Mouse (Mus musculus) urinary bladder, postnatal 10 days (tissue): Measurements from ENCODE around the gene Xxylt1.

ENCODE experiments used
- DNase-seq: peaks from one replicate; pipeline ENCODE4 v3.0.0; 2022; ENCODE audit warnings: low spot score

Gene Xxylt1

DNA sequence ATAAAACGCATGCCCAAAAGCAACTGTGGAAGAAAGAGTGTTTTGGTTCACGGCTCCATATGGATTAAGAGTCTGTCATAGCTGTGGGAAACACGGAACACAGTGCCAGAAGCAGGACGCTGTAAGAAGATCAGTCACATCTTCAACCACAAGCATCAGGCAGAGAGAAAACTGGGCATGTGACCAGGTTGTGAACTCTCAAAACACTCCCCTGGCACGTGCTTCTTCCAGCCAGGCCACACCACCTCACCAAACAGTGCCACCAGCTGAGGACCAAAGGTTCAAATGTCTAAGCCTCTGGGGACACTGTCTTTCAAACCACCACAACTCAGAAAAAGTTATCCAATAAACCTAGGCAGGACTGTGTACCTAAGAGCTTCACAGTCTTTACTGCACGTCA lies 93.0 kb downstream of the Xxylt1 start:
- no peak for DNase-seq

DNA sequence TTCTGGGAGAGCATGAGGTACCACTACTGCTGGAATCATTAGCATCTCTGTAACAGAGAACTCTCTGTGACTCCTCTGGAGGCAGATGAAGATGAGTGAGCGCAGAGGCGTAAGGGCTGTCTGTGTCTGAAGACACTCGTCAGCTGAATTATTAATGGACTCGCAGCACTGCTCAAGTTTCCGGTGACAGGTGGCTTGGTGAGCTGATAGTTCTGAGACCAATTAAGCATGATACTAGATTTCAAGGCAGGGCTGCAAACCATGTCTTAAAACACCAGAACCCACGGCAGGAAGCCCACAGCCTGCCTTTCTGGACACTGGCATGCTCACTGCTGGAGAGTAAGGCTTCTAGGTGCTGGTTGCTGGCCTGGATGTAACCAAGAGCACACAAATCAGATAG lies 93.5 kb downstream of the Xxylt1 start:
- DNase-seq: no peak

DNA sequence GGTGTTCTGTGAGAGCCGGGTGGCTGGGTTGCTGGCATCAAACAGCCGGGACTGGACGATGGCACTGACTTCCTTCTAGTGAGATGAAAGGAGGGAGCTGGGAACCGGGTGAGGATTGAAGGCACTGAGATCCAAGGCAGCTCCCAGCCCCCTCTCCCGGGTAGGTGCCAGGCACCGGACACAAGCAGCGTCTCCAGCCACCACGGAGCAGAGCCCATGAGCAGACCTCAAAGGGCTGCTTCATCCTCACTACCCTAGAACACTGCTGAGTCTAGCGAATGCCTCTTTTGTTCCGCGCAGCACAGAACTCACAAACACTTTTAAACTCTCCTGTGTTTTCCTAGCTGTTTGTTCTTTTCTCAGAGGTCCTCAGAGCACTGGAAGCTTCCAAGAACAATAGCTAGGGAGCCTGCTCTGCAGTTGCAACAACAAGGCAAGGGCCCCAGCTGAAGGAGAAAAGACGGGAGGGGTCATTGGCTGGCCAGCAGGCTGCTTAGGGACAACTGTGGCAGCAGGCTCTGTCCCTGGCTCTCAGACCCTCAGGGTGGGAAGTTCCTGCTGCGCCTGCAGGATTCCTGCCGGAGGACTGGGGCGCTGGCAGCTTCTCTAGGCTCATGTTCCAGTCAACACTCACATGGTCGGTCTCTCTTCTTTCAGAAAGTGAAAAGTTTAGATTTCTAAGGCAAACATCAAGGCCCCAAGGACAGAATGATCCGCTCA lies 96.2 kb downstream of the Xxylt1 start:
- DNase-seq: no peak

DNA sequence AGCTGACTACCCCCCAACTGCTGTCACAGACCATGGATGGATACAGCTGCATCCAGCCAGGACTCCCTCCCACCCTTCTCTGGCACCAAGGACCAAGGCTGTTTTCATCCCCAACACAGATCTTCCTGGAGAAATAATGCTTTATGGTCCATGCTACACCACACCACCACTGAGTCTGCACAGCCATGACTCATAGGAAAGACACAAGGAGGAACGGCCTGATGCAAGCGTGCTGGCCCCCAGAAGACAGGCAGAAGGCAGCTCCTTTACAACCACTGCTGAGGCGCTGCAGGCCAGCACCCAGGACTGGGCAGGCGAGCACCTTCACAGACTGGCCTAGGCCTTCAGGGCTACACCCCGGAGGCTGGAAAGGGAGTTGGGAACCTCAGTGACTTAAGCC lies 97.1 kb downstream of the Xxylt1 start:
- DNase-seq: no peak

DNA sequence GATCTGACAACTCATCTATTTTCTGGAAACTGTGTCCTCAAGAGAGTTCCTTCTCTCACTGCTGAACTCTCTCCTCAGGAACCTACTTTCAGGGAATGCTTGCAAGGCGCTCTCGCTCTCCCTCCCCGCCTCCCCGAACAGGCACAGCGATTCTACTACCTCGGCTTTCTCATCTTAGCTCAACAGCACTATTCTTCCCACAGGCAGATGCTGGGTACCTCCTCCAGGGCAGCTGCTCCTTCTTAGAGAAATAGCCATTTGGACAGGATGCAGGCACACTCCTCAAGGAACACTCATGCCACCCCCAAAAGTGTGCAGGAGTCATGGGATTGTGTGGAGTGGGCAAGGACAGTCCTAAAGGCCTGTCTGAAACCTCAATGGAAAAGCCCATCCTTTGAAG lies 97.5 kb downstream of the Xxylt1 start:
- no peak for DNase-seq

DNA sequence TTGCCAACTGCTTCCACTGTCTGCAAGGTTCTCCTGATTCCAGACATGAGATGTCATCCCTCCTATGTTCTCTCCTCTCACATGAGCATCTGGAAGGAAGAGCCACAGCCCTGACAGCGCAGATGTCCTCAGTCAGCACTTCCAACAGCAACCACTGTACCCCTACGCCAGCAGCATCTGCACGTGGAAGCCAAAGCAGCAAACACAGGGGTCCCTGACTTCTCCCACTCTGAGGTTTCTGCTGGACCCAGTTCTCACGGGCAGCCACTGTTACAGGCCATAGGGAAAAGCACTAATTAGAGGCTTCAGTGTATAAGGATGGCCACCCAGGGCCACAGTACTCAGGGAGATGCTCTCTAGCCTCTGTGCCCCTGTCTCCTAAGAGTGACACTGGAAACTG lies 98.0 kb downstream of the Xxylt1 start:
- no peak for DNase-seq

DNA sequence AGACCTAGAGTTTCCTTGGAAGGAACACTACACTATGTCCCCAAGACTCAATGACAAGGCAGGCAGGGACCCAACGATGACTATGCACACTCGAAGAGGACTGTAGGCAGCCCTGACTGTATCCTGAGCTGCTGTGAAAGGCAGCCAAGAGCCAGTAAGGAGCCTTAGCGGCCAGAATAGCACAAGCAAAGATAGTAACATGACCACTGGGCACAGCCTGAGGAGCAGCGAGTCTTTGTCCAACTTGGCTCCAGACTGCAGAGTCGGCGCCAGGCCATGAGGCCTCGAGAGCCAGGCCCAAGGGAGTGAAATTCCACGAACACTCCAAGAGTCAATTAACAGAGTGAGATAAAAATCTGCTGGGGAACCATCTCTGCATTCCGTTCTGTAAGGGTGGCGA lies 99.9 kb downstream of the Xxylt1 start:
- DNase-seq: no peak

DNA sequence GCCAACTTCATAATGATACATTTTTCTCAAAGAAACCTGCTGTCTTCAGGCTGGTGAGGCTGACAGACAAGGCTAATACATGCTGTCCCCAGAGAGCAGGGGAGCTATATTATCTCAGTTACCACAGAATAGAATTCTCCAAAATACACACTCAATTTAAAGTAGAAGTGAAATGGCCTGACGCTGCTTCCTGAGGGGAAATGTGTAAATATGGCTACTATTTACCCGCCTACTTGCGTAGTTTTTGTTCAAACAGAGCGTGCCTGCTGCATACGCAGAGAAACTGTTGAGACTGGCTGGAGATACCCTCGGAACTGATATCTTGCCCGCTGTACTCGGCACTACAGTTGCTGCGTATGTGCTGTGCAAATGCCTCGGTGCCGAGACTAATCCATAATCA lies 101.3 kb downstream of the Xxylt1 start:
- DNase-seq: no peak

DNA sequence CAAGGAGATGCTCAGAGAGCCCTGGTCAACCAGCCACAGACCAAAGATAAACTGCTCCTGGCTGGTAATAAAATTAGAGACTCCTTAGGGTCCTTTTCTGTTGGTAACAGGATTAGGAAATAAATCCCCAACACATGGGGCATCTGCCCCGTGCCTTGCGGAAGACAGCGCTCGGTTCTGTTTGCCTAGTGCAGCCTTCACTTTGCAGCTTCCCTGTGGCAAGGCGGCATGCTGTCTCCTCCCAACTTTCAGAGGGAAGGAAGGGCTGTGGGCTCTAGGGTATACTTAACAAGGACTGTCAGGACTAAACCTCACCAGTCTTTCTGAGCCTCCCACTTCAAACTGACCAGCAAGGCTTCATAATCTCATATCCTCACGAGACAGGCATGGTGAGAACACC lies 103.5 kb downstream of the Xxylt1 start:
- no peak for DNase-seq

DNA sequence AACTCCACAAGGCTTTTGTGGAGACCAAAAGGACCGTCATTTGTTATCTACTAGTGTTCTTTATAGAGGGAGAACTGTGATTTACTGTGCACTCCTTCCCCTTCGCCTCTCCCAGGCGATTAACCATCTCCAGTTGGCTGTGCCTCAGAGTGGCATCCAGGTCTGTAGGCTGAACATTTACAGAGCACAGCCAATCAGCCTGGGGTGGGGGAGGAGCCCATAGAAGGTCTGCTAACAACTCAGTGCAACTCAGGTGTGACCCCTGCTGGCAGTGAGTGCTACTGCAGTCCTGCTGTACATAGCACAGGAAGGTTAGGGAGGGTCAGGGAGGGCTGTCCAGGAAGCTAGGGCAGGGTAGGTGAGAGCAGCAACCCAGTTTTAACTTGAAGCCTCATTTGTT lies 104.0 kb downstream of the Xxylt1 start:
- DNase-seq: peak; percentile 80

DNA sequence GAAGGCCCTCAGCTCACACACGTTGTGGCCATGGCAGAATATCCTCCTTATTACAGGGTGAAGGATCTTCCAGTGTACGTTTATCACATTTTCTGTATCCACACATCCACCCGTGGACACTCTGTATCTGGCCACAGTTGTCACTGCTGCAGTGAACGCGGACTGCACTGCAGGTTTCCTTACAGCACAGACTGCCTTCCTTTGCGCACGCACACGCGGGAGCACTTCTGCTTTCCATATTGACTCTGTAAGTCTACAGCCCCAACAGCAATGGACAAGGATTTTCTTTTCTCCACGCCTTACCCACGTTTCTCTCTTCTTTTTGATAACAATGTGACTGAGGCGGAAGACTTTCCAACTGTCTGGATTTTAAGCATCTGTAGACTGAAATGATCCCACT lies 106.7 kb downstream of the Xxylt1 start:
- no peak for DNase-seq

DNA sequence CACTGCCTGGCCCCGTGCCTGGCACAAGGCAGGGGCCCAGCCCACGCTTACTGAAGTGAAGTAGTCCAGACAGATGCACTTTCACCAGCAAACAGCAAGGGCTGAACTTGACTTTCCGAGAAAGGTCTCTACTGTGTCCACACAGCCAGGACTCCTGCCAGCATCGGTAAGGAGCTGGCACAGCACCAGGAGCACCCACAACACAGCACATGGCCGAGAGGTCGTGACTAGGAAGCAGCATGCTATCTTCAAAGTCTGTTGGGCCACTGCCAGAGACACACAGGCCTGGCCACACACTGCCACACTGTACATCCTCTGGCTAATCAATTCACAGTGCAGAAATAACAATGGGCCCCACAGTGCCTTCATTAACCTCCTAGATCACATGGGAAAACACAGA lies 107.8 kb downstream of the Xxylt1 start:
- no peak for DNase-seq

DNA sequence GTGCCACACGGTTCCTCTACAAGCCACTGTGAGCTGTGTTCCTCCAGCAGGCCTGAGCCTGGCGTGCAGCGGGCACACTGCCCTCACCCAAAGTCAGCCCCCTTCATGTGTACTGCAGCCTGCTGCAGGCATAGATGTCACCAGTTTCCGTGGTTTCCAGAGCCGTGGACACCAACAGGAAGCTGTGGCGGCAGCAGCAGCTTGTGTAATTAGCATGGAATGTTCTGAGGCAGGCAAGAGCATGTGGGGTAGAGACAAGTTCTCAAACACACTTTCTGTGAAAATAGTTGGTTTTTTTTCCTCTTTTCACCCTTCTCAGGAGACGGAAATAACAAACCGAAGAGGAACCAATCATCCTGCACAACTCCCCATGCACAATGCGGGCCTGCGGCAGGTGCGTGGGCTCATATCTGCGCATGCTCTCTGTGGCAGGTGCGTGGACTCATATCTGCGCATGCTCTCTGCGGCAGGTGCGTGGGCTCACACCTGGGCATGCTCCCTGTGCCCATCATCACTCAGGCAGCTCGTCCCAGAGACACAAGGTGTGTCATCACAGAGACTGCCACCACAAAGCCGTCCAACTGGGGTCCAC lies 109.2 kb downstream of the Xxylt1 start:
- DNase-seq: no peak

DNA sequence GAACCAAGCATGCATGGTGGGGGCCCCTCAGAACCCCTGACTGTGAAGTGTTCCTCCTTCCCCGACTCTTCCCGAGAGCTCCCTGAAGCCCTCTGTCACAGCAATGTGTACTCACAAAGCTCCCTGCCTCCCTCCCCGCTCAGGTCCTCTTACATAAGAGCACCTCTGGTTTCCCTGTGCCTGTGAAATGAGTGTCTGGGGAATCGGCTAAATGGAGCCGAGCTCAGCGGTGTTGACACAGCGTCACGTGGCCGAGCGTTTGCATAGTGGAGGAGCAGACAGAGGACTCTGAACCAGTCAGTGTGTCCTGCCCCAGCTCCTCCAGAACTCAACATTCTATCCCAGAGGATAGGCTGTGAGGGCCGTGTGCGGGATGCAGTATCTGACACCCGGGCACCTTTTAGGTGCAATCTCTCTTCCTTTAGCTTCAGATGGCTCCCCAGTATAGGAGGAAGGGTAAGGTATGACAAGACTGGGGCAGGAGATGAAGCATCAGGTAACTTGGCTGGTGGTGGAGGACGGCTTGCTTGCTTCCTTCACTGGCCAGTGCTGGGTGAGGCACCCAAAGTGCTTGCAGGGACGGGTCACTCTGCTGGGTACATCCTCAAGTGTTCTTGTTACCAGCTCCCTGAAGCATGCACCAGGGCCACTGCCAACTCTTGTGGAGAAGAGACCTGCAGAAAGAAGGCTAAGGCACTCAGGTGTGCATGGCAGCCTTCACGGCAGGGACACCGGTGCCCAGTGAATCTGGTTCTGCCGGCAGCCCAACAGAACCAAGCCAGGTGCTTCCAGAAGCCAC lies 111.8 kb downstream of the Xxylt1 start:
- no peak for DNase-seq

DNA sequence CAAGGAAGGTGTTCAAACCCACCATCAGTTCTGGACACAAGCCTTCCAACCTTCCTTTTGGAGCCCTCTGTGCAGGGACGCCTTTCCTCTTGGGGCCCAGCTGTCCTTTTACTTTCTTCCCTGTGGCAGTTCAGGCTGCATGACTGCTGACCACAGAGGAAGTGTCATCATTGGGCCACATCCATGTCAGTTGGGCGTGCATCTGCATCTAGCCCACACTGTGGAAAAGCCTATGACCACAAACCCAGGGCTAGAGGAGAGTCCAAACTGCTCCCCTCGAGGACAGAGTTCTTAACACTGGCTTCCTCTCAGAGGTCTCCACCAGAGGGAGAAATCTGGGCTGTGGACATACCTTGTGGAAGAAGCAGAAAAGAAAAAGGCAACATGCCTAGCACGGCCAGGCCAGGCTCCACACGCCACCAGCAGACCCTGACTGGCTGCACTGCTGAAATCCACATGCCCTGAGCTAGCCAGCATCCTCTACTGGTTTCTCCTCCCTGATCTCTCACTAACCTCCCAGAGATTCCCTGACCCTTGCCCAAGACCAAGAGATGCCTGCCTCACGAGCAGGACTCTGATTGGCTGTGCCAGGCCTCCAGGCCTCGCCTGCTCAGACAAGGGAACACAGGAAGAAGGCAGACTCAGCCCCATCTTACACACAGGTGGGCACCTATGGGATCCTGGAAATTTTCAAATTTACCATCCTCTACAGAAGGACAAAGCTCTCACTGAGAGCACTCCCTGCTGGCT lies 112.7 kb downstream of the Xxylt1 start:
- no peak for DNase-seq

DNA sequence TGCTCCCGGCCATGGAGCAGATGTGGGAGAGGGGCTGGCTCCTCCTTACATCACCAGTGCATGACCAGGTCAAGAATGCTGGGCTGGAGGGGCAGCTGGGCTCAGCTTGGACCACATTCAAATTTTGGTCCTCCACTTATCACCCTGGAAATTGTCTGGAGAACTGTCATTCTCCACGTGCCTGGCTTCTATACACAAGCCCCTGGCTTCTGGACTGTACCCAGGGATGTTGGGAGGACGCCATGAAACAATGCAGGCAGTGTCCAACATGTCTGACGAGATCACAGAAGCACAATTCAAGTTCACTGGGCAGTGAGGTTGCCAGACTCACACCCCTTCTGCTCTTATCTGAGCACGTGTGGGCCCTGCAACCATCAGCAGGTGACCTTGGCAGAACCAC lies 114.5 kb downstream of the Xxylt1 start:
- no peak for DNase-seq

DNA sequence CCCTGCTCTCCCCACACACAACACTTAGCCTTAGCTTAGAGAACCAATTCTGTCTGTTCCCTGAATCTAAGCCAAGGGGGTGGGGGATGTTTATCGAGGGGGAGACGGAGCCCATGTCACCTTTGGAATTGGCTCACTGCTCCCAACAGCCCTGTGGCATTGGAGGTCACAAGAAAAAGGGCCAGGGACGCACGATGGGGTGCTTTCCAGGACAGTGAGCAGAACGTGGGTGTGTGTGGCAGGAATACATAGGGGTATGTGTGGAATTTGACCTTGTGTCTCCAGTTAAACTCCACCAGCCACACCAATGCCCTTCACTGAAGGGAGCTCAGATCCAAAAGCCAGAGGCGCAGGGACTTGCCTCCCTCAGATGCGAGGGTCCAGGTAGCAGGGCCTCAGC lies 116.3 kb downstream of the Xxylt1 start:
- no peak for DNase-seq

DNA sequence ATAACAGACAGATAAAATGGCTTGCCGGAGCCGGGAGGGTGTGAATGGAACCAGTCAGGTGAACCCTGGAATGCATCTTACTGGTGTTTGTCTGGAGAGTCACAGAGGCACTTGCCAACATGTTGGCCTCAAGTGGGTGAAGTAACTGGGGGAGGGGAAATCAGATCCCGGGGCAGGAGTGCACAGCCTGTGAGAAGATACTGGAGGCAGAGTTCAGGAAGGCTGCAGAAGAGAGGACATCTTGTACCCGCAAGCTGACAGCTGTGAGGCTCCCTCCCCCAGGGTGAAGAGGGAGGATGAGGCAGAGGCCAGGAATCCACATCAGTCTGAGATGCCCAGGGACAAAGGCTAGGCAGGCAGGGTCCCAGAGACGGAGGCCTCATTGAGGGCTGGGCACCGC lies 116.8 kb downstream of the Xxylt1 start:
- DNase-seq: no peak

DNA sequence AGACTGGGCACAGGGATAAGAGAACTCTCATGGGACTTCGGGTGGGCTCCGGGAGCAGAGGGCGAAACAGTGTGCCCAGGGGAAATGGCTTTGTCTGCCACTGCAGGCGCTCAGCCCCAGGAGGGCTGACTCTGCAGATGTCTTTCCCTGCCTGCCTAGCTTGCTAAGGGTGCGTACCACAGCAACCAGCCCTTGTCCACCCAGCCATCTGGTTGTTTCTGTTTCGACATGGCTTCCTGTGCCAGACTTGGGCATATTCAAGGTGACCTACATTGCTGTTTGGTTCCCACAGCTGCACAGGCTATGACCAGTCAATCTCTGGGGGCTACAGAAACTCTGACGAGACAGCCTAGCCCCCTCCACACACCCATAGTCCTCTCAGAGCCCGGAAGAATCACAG lies 118.7 kb downstream of the Xxylt1 start:
- DNase-seq: no peak

DNA sequence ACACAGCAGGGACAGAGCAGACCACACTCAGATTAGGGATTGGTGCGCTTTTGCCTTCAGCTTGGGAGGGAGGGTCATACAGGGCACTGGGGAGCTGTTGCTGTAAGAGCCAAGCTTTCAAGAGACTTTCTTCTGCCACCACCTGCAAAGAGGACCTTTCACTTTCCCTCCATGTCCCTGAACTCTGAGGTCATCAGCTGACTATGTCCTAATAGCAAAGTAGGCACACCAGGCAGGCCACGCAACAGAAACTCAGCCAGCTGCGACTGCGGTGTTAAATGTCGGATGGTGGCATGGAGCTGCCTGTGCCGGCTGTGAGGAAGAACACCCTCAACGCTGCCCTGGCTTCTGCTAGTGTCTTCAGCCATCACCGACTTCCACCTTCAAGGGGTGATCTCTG lies 120.1 kb downstream of the Xxylt1 start:
- no peak for DNase-seq

DNA sequence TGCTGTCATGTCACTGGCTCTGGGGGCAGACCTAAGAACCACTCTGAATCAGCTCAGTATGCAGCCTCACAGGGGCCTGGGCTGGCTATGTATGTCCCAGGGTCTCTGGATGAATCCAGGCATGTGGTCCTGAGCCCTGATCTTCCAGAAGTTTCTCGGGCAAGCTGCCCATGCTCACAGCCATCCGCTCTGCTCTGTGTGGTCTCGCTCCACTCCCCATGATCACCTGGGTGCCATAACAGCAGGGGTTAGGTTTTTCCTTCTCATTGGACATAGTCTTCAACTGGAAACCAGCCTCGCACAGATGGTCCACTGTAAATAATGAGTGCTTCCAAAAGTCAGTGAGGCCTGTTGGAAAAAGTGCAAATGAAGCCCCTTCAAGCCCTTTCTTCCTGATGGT lies 121.0 kb downstream of the Xxylt1 start:
- no peak for DNase-seq

DNA sequence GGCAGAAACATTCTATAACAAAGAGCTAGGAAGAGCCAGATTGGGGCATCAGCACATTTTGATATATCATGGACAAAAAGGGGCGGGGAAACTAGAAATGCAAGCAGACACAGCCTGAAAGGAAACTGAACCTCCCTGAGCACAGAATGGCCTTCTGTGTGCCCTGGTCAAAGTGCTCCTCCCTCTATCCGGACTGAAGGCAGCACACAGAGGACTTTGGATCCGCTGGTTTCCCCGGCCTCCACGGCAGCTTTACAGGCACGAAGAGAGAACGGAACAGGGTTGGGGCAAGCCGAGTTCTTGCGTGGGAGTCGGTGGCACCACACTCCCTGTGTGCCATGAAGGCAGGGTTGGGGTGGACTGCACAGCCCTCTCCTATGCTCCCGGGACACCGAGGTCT lies 121.5 kb downstream of the Xxylt1 start:
- no peak for DNase-seq

DNA sequence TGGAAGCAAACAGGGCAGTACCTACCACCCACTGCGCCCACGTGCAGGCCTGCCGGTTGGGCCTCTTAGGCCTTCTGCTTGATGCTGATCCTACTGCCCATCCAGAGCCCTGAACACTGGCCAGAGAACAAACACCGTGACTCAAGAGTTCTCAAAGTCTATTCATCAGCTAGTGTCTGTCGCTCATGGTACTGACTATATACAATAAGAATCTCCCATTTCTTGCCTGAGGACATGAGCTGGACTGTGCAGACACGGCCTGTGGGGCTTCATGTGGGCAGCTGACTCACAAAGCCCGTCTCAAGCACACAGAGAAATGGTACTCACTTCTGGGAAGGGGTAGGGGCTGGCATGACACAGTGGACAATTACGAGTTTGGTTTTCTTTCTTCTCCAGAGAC lies 125.1 kb downstream of the Xxylt1 start:
- no peak for DNase-seq
